Comparison of ENCODE assay signal across 12 mouse cellular contexts in genomic region chr13:69896536-69896935, GRCm38 (mm10).
DNase-seq lines count a peak whose midpoint lies in the region; ATAC-seq and TF ChIP-seq lines count a peak whose summit lies in the region.
"Had no signal": no experiment of that assay in that cellular context is flagged by ENCODE, and none has a peak within 500 bp of the region (broad histone marks: within the 10 kb centered on the region; RNA-seq: fewer than 3 reads in every experiment).

No protein-coding gene starts in this region.

- no peaks in the 10 kb centered on the region for H3K27me3 ChIP-seq in intestine, embryonic 14.5 days (replicated peaks; ENCODE audit: control insufficient read depth, insufficient read depth, low read length)
- H3K27me3 ChIP-seq in intestine, embryonic 15.5 days (replicated peaks): no peaks in the 10 kb centered on the region
- no peaks in the 10 kb centered on the region for H3K27me3 ChIP-seq in embryonic facial prominence, embryonic 11.5 days (ENCODE audit: control insufficient read depth, insufficient read depth, low read length)
- no peaks in the 10 kb centered on the region for H3K27me3 ChIP-seq in stomach, postnatal 0 days (ENCODE audit: control insufficient read depth, insufficient read depth, low read length)
- H3K27me3 ChIP-seq: forebrain, embryonic 12.5 days; liver, embryonic 15.5 days had no signal

- H3K4me2 ChIP-seq in intestine, embryonic 14.5 days (ENCODE audit: low read length): no peak overlapping the region
- no peak overlapping the region for H3K4me2 ChIP-seq in intestine, embryonic 15.5 days (replicated peaks)
- H3K4me2 ChIP-seq in embryonic facial prominence, embryonic 11.5 days (ENCODE audit: low read depth, low read length): no peak overlapping the region
- H3K4me2 ChIP-seq in stomach, postnatal 0 days (replicated peaks; ENCODE audit: low read depth): no peak overlapping the region
- H3K4me2 ChIP-seq: forebrain, embryonic 12.5 days; liver, embryonic 15.5 days had no signal

- TF ChIP-seq CTCF in stomach, postnatal 0 days (IDR thresholded peaks at IDR 0.05; ENCODE audit: low read depth): no peak

- peak; percentile 76 for DNase-seq in intestine, embryonic 14.5 days (ENCODE audit: low spot score)
- DNase-seq in thymus, postnatal 4 days: peak; percentile 12
- no peak for DNase-seq in thymus, postnatal 36 days
- peak; percentile 82 for DNase-seq in embryonic facial prominence, embryonic 11.5 days (ENCODE audit: low spot score)
- peak; percentile 28 for DNase-seq in stomach, postnatal 0 days (ENCODE audit: low spot score)
- no peak for DNase-seq in adipocyte (ENCODE audit: low spot score)
- DNase-seq in spleen, postnatal 4 days (ENCODE audit: low spot score in 2 of 2): no peak
- DNase-seq: cerebellum, adult 18-20 months; layer of hippocampus, adult 9-11 months had no signal

- no peak overlapping the region for H3K4me3 ChIP-seq in intestine, embryonic 14.5 days (ENCODE audit: low read depth, low read length)
- H3K4me3 ChIP-seq in intestine, embryonic 15.5 days (replicated peaks): no peak overlapping the region
- H3K4me3 ChIP-seq in embryonic facial prominence, embryonic 11.5 days (ENCODE audit: low read depth, low read length): no peak overlapping the region
- no peak overlapping the region for H3K4me3 ChIP-seq in stomach, postnatal 0 days (ENCODE audit: low read depth, low read length)
- H3K4me3 ChIP-seq: forebrain, embryonic 12.5 days; liver, embryonic 15.5 days had no signal

- no peak for ATAC-seq in intestine, embryonic 14.5 days (replicated peaks; ENCODE audit: low FRiP score, low TSS enrichment, low read depth)
- ATAC-seq in intestine, embryonic 15.5 days: no peak
- no peak for ATAC-seq in embryonic facial prominence, embryonic 11.5 days (replicated peaks; ENCODE audit: insufficient number of reproducible peaks, low FRiP score, low TSS enrichment, low read depth)
- no peak for ATAC-seq in stomach, postnatal 0 days (ENCODE audit: low FRiP score, low TSS enrichment)

- TF ChIP-seq EP300 in stomach, postnatal 0 days (optimal IDR thresholded peaks at IDR 0.05): no peak

- WGBS in intestine, embryonic 14.5 days: 16% methylated on average over 5 of the region's 5 CpGs
- 23% methylated on average over 5 of the region's 5 CpGs for WGBS in intestine, embryonic 15.5 days
- 28% methylated on average over 5 of the region's 5 CpGs for WGBS in embryonic facial prominence, embryonic 11.5 days
- 13% methylated on average over 5 of the region's 5 CpGs for WGBS in stomach, postnatal 0 days

- H3K4me1 ChIP-seq in intestine, embryonic 14.5 days (replicated peaks; ENCODE audit: control insufficient read depth, insufficient read depth, low read length): no peaks in the 10 kb centered on the region
- no peaks in the 10 kb centered on the region for H3K4me1 ChIP-seq in intestine, embryonic 15.5 days (replicated peaks)
- H3K4me1 ChIP-seq in embryonic facial prominence, embryonic 11.5 days (ENCODE audit: control insufficient read depth, insufficient read depth, low read length): no peaks in the 10 kb centered on the region
- no peaks in the 10 kb centered on the region for H3K4me1 ChIP-seq in stomach, postnatal 0 days (replicated peaks; ENCODE audit: control insufficient read depth, insufficient read depth)
- H3K4me1 ChIP-seq: forebrain, embryonic 12.5 days; liver, embryonic 15.5 days had no signal

- H3K36me3 ChIP-seq in intestine, embryonic 14.5 days (ENCODE audit: control insufficient read depth, insufficient read depth, low read length): no peaks in the 10 kb centered on the region
- no peaks in the 10 kb centered on the region for H3K36me3 ChIP-seq in intestine, embryonic 15.5 days
- H3K36me3 ChIP-seq in embryonic facial prominence, embryonic 11.5 days (replicated peaks; ENCODE audit: control insufficient read depth, insufficient read depth, low read depth, low read length): no peaks in the 10 kb centered on the region
- H3K36me3 ChIP-seq in stomach, postnatal 0 days (ENCODE audit: control insufficient read depth, insufficient read depth, low read length): no peaks in the 10 kb centered on the region
- H3K36me3 ChIP-seq: forebrain, embryonic 12.5 days; liver, embryonic 15.5 days had no signal

- H3K9ac ChIP-seq in intestine, embryonic 14.5 days (ENCODE audit: low read length): no peak overlapping the region
- no peak overlapping the region for H3K9ac ChIP-seq in intestine, embryonic 15.5 days
- H3K9ac ChIP-seq in embryonic facial prominence, embryonic 11.5 days (replicated peaks; ENCODE audit: low read length): no peak overlapping the region
- H3K9ac ChIP-seq in stomach, postnatal 0 days (ENCODE audit: low read length): no peak overlapping the region
- H3K9ac ChIP-seq: forebrain, embryonic 12.5 days; liver, embryonic 15.5 days had no signal

- no peaks in the 10 kb centered on the region for H3K9me3 ChIP-seq in intestine, embryonic 14.5 days (ENCODE audit: control insufficient read depth, low read length)
- H3K9me3 ChIP-seq in intestine, embryonic 15.5 days: no peaks in the 10 kb centered on the region
- no peaks in the 10 kb centered on the region for H3K9me3 ChIP-seq in embryonic facial prominence, embryonic 11.5 days (replicated peaks; ENCODE audit: control insufficient read depth, low read length)
- H3K9me3 ChIP-seq in stomach, postnatal 0 days (ENCODE audit: control insufficient read depth, low read length): no peaks in the 10 kb centered on the region
- H3K9me3 ChIP-seq: forebrain, embryonic 12.5 days; liver, embryonic 15.5 days had no signal

- no peak overlapping the region for H3K27ac ChIP-seq in intestine, embryonic 14.5 days (ENCODE audit: low read depth)
- H3K27ac ChIP-seq in intestine, embryonic 15.5 days: no peak overlapping the region
- no peak overlapping the region for H3K27ac ChIP-seq in embryonic facial prominence, embryonic 11.5 days (replicated peaks; ENCODE audit: low read depth, low read length)
- H3K27ac ChIP-seq in stomach, postnatal 0 days (replicated peaks): no peak overlapping the region
- H3K27ac ChIP-seq: forebrain, embryonic 12.5 days; liver, embryonic 15.5 days had no signal

Comparison
In these comparisons a context has a peak if more than half of its experiments do, and no peak if none do; other contexts are left out.
1. DNase-seq: peak in intestine, embryonic 14.5 days (single experiment), thymus, postnatal 4 days (single experiment), embryonic facial prominence, embryonic 11.5 days (single experiment) and stomach, postnatal 0 days (single experiment); none in thymus, postnatal 36 days (0 of 2), adipocyte (single experiment) and spleen, postnatal 4 days (0 of 2).